Mouse (Mus musculus) frontal cortex, adult (tissue): ENCODE results near the gene Ostf1.
A peak's percentile ranks its signal among the peaks of the same experiment; 100 is the strongest.

ENCODE experiments used
- ATAC-seq: cut with Nextera tagmentation; 2 replicates; pipeline ENCODE4 v1.9.2; 2017; ENCODE audit warnings: mild to moderate bottlenecking, moderate library complexity, mixed read lengths; ENCODE audit not compliant: low TSS enrichment

Ostf1 gene

GRCm38 (mm10) chr19:18646397-18646796, 14.8 kb upstream of the Ostf1 start:
- ATAC-seq, result no peak

- no peak for ATAC-seq
Measured at GRCm38 (mm10) chr19:18644084-18644483, 12.5 kb upstream of the Ostf1 start.

GRCm38 (mm10) chr19:18643411-18643810, 11.8 kb upstream of the Ostf1 start:
- ATAC-seq, result no peak

- ATAC-seq, result no peak
Measured at GRCm38 (mm10) chr19:18641001-18641400, 9.4 kb upstream of the Ostf1 start.

GRCm38 (mm10) chr19:18639552-18639951, 7.9 kb upstream of the Ostf1 start:
- ATAC-seq, result no peak

GRCm38 (mm10) chr19:18638949-18639348, 7.3 kb upstream of the Ostf1 start:
- ATAC-seq, result no peak

GRCm38 (mm10) chr19:18637954-18638353, 6.3 kb upstream of the Ostf1 start:
- ATAC-seq, result no peak

- no peak for ATAC-seq
Measured at GRCm38 (mm10) chr19:18632231-18633185, 885 bp upstream of the Ostf1 start.

- peak; percentile 48 for ATAC-seq
Measured at GRCm38 (mm10) chr19:18631161-18631643, 421 bp downstream of the Ostf1 start.

- no peak for ATAC-seq
Measured at GRCm38 (mm10) chr19:18630221-18631119, 1.2 kb downstream of the Ostf1 start.

GRCm38 (mm10) chr19:18629589-18629988, 2.0 kb downstream of the Ostf1 start:
- no peak for ATAC-seq

GRCm38 (mm10) chr19:18623894-18624293, 7.7 kb downstream of the Ostf1 start:
- no peak for ATAC-seq

GRCm38 (mm10) chr19:18619691-18620090, 11.9 kb downstream of the Ostf1 start:
- ATAC-seq, result no peak

- ATAC-seq, result no peak
Measured at GRCm38 (mm10) chr19:18619060-18619459, 12.6 kb downstream of the Ostf1 start.

- ATAC-seq, result no peak
Measured at GRCm38 (mm10) chr19:18617504-18617903, 14.1 kb downstream of the Ostf1 start.

- no peak for ATAC-seq
Measured at GRCm38 (mm10) chr19:18615680-18616240, 15.9 kb downstream of the Ostf1 start.

- ATAC-seq, result no peak
Measured at GRCm38 (mm10) chr19:18614337-18614736, 17.3 kb downstream of the Ostf1 start.

- ATAC-seq, result no peak
Measured at GRCm38 (mm10) chr19:18608975-18609374, 22.6 kb downstream of the Ostf1 start.

- no peak for ATAC-seq
Measured at GRCm38 (mm10) chr19:18607907-18608306, 23.7 kb downstream of the Ostf1 start.

- no peak for ATAC-seq
Measured at GRCm38 (mm10) chr19:18603011-18603410, 28.6 kb downstream of the Ostf1 start.

- no peak for ATAC-seq
Measured at GRCm38 (mm10) chr19:18600611-18601010, 31.0 kb downstream of the Ostf1 start.

GRCm38 (mm10) chr19:18599650-18600049, 32.0 kb downstream of the Ostf1 start:
- no peak for ATAC-seq
